Mouse (Mus musculus): ENCODE results near the gene Stra6l. TPM values are rescaled to one million over a fixed set of nuclear protein-coding genes. Genes with fewer than 3 reads are reported as not detected.
A peak's percentile ranks its signal among the peaks of the same experiment; 100 is the strongest.

Stra6l gene
- polyA plus RNA-seq, 1 experiment from 2014 or later: 1.6 TPM

GRCm38 (mm10) chr4:45861160-45861559 lies 12.7 kb downstream of the Stra6l start:
- no peak overlapping the region for H3K9ac ChIP-seq (replicated peaks; ENCODE audit: low read depth, low read length)
- no peak overlapping the region for H3K27ac ChIP-seq (ENCODE audit: low read length)
- no peak overlapping the region for H3K4me3 ChIP-seq (replicated peaks; ENCODE audit: low read length)
- 61% methylated on average over 5 of the region's 5 CpGs for WGBS
- H3K4me2 ChIP-seq (ENCODE audit: low read length): no peak overlapping the region
- no peaks in the 10 kb centered on the region for H3K27me3 ChIP-seq (replicated peaks; ENCODE audit: control insufficient read depth, insufficient read depth, low read length)
- H3K36me3 ChIP-seq (ENCODE audit: control insufficient read depth, insufficient read depth): no peaks in the 10 kb centered on the region
- peaks cover 3% of the 10 kb centered on the region; the same call in 1 of the 2 replicates for H3K9me3 ChIP-seq (ENCODE audit: control insufficient read depth, low read length)
- ATAC-seq: no peak; the same call in 1 of the 2 replicates
- H3K4me1 ChIP-seq (replicated peaks; ENCODE audit: control insufficient read depth, insufficient read depth, low read length): no peaks in the 10 kb centered on the region

GRCm38 (mm10) chr4:45867416-45867815 lies 19.0 kb downstream of the Stra6l start:
- Histone ChIP-seq H3K27ac (ENCODE audit: low read length) (no peak overlapping the region), H3K36me3 (ENCODE audit: control insufficient read depth, insufficient read depth) (no peaks in the 10 kb centered on the region), H3K4me1 (replicated peaks; ENCODE audit: control insufficient read depth, insufficient read depth, low read length) (no peaks in the 10 kb centered on the region), H3K9me3 (ENCODE audit: control insufficient read depth, low read length) (no peaks in the 10 kb centered on the region), H3K27me3 (replicated peaks; ENCODE audit: control insufficient read depth, insufficient read depth, low read length) (no peaks in the 10 kb centered on the region), H3K9ac (replicated peaks; ENCODE audit: low read depth, low read length) (no peak overlapping the region), H3K4me3 (replicated peaks; ENCODE audit: low read length) (no peak overlapping the region), H3K4me2 (ENCODE audit: low read length) (no peak overlapping the region)
- 51% methylated on average over 8 of the region's 8 CpGs for WGBS
- ATAC-seq: no peak

- no peaks in the 10 kb centered on the region for H3K36me3 ChIP-seq (ENCODE audit: control insufficient read depth, insufficient read depth)
- H3K9me3 ChIP-seq (ENCODE audit: control insufficient read depth, low read length): no peaks in the 10 kb centered on the region
- no peak overlapping the region for H3K27ac ChIP-seq (ENCODE audit: low read length)
- no peak overlapping the region for H3K4me3 ChIP-seq (replicated peaks; ENCODE audit: low read length)
- peak overlapping the region; percentile 17; the same call in 1 of the 2 replicates for H3K4me2 ChIP-seq (ENCODE audit: low read length)
- no peaks in the 10 kb centered on the region for H3K27me3 ChIP-seq (replicated peaks; ENCODE audit: control insufficient read depth, insufficient read depth, low read length)
- 29% methylated on average over 24 of the region's 24 CpGs for WGBS
- H3K9ac ChIP-seq (replicated peaks; ENCODE audit: low read depth, low read length): no peak overlapping the region
- ATAC-seq: no peak
- no peaks in the 10 kb centered on the region for H3K4me1 ChIP-seq (replicated peaks; ENCODE audit: control insufficient read depth, insufficient read depth, low read length)
Observed at GRCm38 (mm10) chr4:45869021-45869815, 20.8 kb downstream of the Stra6l start.

GRCm38 (mm10) chr4:45872147-45872546 lies 23.7 kb downstream of the Stra6l start:
- no peaks in the 10 kb centered on the region for H3K4me1 ChIP-seq (replicated peaks; ENCODE audit: control insufficient read depth, insufficient read depth, low read length)
- 100% methylated on average over 1 of the region's 2 CpGs for WGBS
- H3K27ac ChIP-seq (ENCODE audit: low read length): no peak overlapping the region
- no peaks in the 10 kb centered on the region for H3K36me3 ChIP-seq (ENCODE audit: control insufficient read depth, insufficient read depth)
- peaks cover 3% of the 10 kb centered on the region; the same call in 1 of the 2 replicates for H3K9me3 ChIP-seq (ENCODE audit: control insufficient read depth, low read length)
- no peaks in the 10 kb centered on the region for H3K27me3 ChIP-seq (replicated peaks; ENCODE audit: control insufficient read depth, insufficient read depth, low read length)
- no peak overlapping the region for H3K9ac ChIP-seq (replicated peaks; ENCODE audit: low read depth, low read length)
- no peak overlapping the region for H3K4me3 ChIP-seq (replicated peaks; ENCODE audit: low read length)
- no peak overlapping the region for H3K4me2 ChIP-seq (ENCODE audit: low read length)
- no peak for ATAC-seq

- no peak overlapping the region for H3K4me2 ChIP-seq (ENCODE audit: low read length)
- WGBS: 41% methylated on average over 5 of the region's 5 CpGs
- no peaks in the 10 kb centered on the region for H3K4me1 ChIP-seq (replicated peaks; ENCODE audit: control insufficient read depth, insufficient read depth, low read length)
- H3K9me3 ChIP-seq (ENCODE audit: control insufficient read depth, low read length): peaks cover 3% of the 10 kb centered on the region; the same call in 1 of the 2 replicates
- no peak overlapping the region for H3K9ac ChIP-seq (replicated peaks; ENCODE audit: low read depth, low read length)
- no peak overlapping the region for H3K4me3 ChIP-seq (replicated peaks; ENCODE audit: low read length)
- H3K27me3 ChIP-seq (replicated peaks; ENCODE audit: control insufficient read depth, insufficient read depth, low read length): no peaks in the 10 kb centered on the region
- no peak overlapping the region for H3K27ac ChIP-seq (ENCODE audit: low read length)
- ATAC-seq: no peak
- no peaks in the 10 kb centered on the region for H3K36me3 ChIP-seq (ENCODE audit: control insufficient read depth, insufficient read depth)
Observed at GRCm38 (mm10) chr4:45878929-45879328, 30.5 kb downstream of the Stra6l start.

GRCm38 (mm10) chr4:45882521-45882920 lies 34.1 kb downstream of the Stra6l start:
- Histone ChIP-seq H3K27me3 (replicated peaks; ENCODE audit: control insufficient read depth, insufficient read depth, low read length) (no peaks in the 10 kb centered on the region), H3K4me2 (ENCODE audit: low read length) (no peak overlapping the region), H3K4me1 (replicated peaks; ENCODE audit: control insufficient read depth, insufficient read depth, low read length) (no peaks in the 10 kb centered on the region), H3K27ac (ENCODE audit: low read length) (no peak overlapping the region), H3K4me3 (replicated peaks; ENCODE audit: low read length) (no peak overlapping the region), H3K9ac (replicated peaks; ENCODE audit: low read depth, low read length) (no peak overlapping the region), H3K9me3 (ENCODE audit: control insufficient read depth, low read length) (no peaks in the 10 kb centered on the region), H3K36me3 (ENCODE audit: control insufficient read depth, insufficient read depth) (no peaks in the 10 kb centered on the region)
- 90% methylated on average over 9 of the region's 9 CpGs for WGBS
- ATAC-seq: no peak

- no peaks in the 10 kb centered on the region for H3K9me3 ChIP-seq (ENCODE audit: control insufficient read depth, low read length)
Observed at GRCm38 (mm10) chr4:45883250-45883649, 34.8 kb downstream of the Stra6l start.

GRCm38 (mm10) chr4:45889487-45889886 lies 41.0 kb downstream of the Stra6l start:
- peaks cover 3% of the 10 kb centered on the region; the same call in 1 of the 2 replicates for H3K4me1 ChIP-seq (replicated peaks; ENCODE audit: control insufficient read depth, insufficient read depth, low read length)
- H3K4me2 ChIP-seq (ENCODE audit: low read length): no peak overlapping the region
- no peak for ATAC-seq
- H3K9me3 ChIP-seq (ENCODE audit: control insufficient read depth, low read length): no peaks in the 10 kb centered on the region
- no peak overlapping the region for H3K27ac ChIP-seq (ENCODE audit: low read length)
- WGBS: 51% methylated on average over 6 of the region's 6 CpGs
- no peak overlapping the region for H3K9ac ChIP-seq (replicated peaks; ENCODE audit: low read depth, low read length)
- H3K4me3 ChIP-seq (replicated peaks; ENCODE audit: low read length): no peak overlapping the region
- H3K36me3 ChIP-seq (ENCODE audit: control insufficient read depth, insufficient read depth): no peaks in the 10 kb centered on the region
- H3K27me3 ChIP-seq (replicated peaks; ENCODE audit: control insufficient read depth, insufficient read depth, low read length): no peaks in the 10 kb centered on the region

More at GRCm38 (mm10) chr4:45883250-45883649, 34.8 kb downstream of the Stra6l start:
- Histone ChIP-seq H3K9ac (replicated peaks; ENCODE audit: low read depth, low read length) (no peak overlapping the region), H3K36me3 (ENCODE audit: control insufficient read depth, insufficient read depth) (no peaks in the 10 kb centered on the region), H3K27me3 (replicated peaks; ENCODE audit: control insufficient read depth, insufficient read depth, low read length) (no peaks in the 10 kb centered on the region), H3K4me3 (replicated peaks; ENCODE audit: low read length) (no peak overlapping the region), H3K4me1 (replicated peaks; ENCODE audit: control insufficient read depth, insufficient read depth, low read length) (no peaks in the 10 kb centered on the region), H3K4me2 (ENCODE audit: low read length) (no peak overlapping the region), H3K27ac (ENCODE audit: low read length) (no peak overlapping the region)
- 94% methylated on average over 16 of the region's 16 CpGs for WGBS
- no peak for ATAC-seq

GRCm38 (mm10) chr4:45890066-45890761 lies 41.8 kb downstream of the Stra6l start, which contains the start of gene Ccdc180:
Ccdc180 (plus strand) TSS chr4:45890303.
- peaks cover 3% of the 10 kb centered on the region; the same call in 1 of the 2 replicates for H3K4me1 ChIP-seq (replicated peaks; ENCODE audit: control insufficient read depth, insufficient read depth, low read length)
- no peak within 1 kb of the TSS for H3K27ac ChIP-seq (ENCODE audit: low read length)
- H3K27me3 ChIP-seq (replicated peaks; ENCODE audit: control insufficient read depth, insufficient read depth, low read length): no peaks in the 10 kb centered on the region
- no peak for ATAC-seq
- no peak within 1 kb of the TSS for H3K9ac ChIP-seq (replicated peaks; ENCODE audit: low read depth, low read length)
- H3K9me3 ChIP-seq (ENCODE audit: control insufficient read depth, low read length): no peaks in the 10 kb centered on the region
- 9% methylated on average over 19 of the region's 19 CpGs for WGBS
- H3K4me3 ChIP-seq (replicated peaks; ENCODE audit: low read length): no peak within 1 kb of the TSS
- H3K36me3 ChIP-seq (ENCODE audit: control insufficient read depth, insufficient read depth): no peaks in the 10 kb centered on the region
- H3K4me2 ChIP-seq (ENCODE audit: low read length): peak within 1 kb of the TSS; percentile 27; the same call in 1 of the 2 replicates
